Mouse (Mus musculus): ENCODE data around the gene Oaz1. TPM values are rescaled to one million over a fixed set of nuclear protein-coding genes. Genes with fewer than 3 reads are reported as not detected.

Oaz1 gene
- total and polyA plus RNA-seq, 3 experiments: 228 to 1,655 (median 444) TPM

DNA sequence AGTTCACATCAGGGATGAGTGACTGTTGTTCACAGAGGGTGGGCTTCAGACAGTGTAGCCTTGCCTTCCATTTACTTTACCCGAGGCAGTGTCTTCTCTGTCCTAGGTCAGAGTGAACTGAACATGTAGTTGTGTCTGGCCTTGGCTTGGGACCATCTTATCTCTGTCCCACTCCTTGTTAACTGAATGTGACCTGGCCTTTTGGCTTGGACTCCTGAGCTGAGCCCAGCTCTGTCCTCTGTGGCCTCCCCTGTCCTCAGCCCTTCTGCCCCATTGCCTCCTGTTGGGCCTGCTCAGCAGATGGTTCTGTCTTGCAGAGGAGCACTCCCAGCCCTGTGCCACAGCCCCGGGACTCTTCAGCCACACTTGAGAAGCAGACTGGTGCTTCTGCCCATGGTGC, 38.9 kb upstream of the Oaz1 start:
- H3K27me3 ChIP-seq (ENCODE audit: insufficient read depth, low read length): no peaks in the 10 kb centered on the region
- no peak for DNase-seq (ENCODE audit: low spot score)
- peaks cover 99% of the 10 kb centered on the region for H3K36me3 ChIP-seq (replicated peaks)
- no peak for ATAC-seq (ENCODE audit: extremely low read depth, insufficient number of reproducible peaks, low FRiP score, poor library complexity, severe bottlenecking)
- no peaks in the 10 kb centered on the region for H3K9me3 ChIP-seq (replicated peaks)
- H3K4me1 ChIP-seq (ENCODE audit: insufficient read depth, low read depth, low read length): peaks cover 38% of the 10 kb centered on the region
- no peak overlapping the region for H3K4me3 ChIP-seq (ENCODE audit: low read depth, low read length)
- no peak for TF ChIP-seq CTCF (IDR thresholded peaks at IDR 0.05; ENCODE audit: low read depth, low read length)
- TF ChIP-seq GATA2 (IDR thresholded peaks at IDR 0.05; ENCODE audit: borderline replicate concordance, low read depth, low read length): no peak
- no peak for TF ChIP-seq GATA1 (IDR thresholded peaks at IDR 0.05; ENCODE audit: borderline replicate concordance, low read length)
- no peak for TF ChIP-seq TAL1 (conservative IDR thresholded peaks at IDR 0.05; ENCODE audit: low read depth, low read length)
- no peak for TF ChIP-seq POLR2AphosphoS5 (IDR thresholded peaks at IDR 0.05; ENCODE audit: insufficient replicate concordance, low read depth, low read length)

DNA sequence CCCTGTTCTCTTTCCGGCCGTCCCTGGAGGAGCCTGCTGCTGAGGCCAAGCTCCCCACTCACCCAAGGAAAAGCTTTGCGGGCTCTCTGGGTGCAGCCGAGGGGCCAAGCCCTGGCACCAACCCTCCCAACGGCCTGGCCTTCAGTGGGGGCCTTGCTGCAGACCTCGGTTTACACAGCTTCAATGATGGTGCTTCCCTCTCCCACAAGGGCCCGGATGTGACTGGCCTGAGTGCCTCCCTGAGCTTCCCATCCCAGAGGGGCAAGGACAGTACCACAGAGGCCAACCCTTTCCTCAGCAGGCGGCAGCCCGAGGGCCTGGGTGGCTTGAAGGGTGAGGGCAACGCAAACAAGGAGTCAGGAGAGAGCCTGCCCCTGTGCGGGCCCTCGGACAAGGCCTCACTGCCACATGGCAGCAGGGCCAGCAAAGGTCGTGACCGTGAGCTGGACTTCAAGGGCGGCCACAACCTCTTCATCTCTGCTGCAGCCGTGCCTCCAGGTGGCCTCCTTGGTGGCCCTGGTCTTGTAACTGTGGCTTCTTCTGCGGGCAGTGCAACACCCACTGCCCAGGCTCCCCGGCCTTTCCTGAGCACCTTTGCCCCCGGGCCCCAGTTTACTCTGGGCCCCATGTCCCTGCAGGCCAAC, 35.6 kb upstream of the Oaz1 start:
- Histone ChIP-seq H3K4me3 (ENCODE audit: low read depth, low read length) (no peak overlapping the region), H3K36me3 (replicated peaks) (peaks cover 99% of the 10 kb centered on the region), H3K9me3 (replicated peaks) (no peaks in the 10 kb centered on the region), H3K27me3 (ENCODE audit: insufficient read depth, low read length) (no peaks in the 10 kb centered on the region), H3K4me1 (ENCODE audit: insufficient read depth, low read depth, low read length) (peaks cover 62% of the 10 kb centered on the region)
- ATAC-seq (ENCODE audit: extremely low read depth, insufficient number of reproducible peaks, low FRiP score, poor library complexity, severe bottlenecking) (no peak), DNase-seq (ENCODE audit: low spot score) (no peak)
- TF ChIP-seq TAL1 (conservative IDR thresholded peaks at IDR 0.05; ENCODE audit: low read depth, low read length): no peak
- TF ChIP-seq GATA1 (IDR thresholded peaks at IDR 0.05; ENCODE audit: borderline replicate concordance, low read length): no peak
- no peak for TF ChIP-seq CTCF (IDR thresholded peaks at IDR 0.05; ENCODE audit: low read depth, low read length)
- TF ChIP-seq GATA2 (IDR thresholded peaks at IDR 0.05; ENCODE audit: borderline replicate concordance, low read depth, low read length): no peak
- TF ChIP-seq POLR2AphosphoS5 (IDR thresholded peaks at IDR 0.05; ENCODE audit: insufficient replicate concordance, low read depth, low read length): no peak

DNA sequence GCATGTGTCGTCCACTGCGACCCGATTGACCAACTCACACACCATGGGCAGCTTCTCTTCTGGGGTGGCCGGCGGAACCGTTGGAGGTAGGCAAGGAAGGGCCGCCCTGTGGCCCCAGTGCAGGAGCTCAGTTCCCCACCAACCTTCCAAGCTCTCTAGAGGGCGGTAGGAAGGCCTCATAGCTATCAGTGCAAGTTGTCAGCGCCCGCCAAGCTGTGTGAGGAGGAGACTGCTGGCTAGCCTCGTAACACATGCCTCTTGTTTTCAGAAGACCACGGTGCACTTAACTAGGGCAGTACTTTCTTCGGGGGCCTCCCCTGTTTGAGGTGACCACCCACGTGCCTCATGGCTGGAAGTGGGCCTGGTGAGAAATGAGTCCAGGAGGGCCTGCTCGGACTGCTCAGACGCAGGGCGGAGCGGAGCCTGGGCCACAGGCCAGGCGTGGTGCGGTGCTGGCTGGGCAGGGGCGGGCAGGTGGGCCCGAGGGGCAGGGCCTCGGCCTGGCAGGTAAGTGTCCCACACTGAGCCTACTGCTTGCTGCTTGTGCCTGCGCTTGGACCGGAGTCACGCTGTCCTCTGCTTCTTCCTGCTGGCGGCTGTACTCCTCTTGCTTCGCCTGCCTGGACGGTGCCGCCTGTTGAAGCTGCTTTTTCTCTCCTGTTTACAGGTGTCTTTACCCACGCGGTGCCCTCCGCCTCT, 34.8 kb upstream of the Oaz1 start:
- Histone ChIP-seq H3K4me3 (ENCODE audit: low read depth, low read length) (peak overlapping the region; percentile 39; the same call in 1 of the 2 replicates), H3K4me1 (ENCODE audit: insufficient read depth, low read depth, low read length) (peaks cover 69% of the 10 kb centered on the region), H3K36me3 (replicated peaks) (peaks cover 99% of the 10 kb centered on the region), H3K27me3 (ENCODE audit: insufficient read depth, low read length) (no peaks in the 10 kb centered on the region), H3K9me3 (replicated peaks) (no peaks in the 10 kb centered on the region)
- ATAC-seq (ENCODE audit: extremely low read depth, insufficient number of reproducible peaks, low FRiP score, poor library complexity, severe bottlenecking): no peak
- DNase-seq (ENCODE audit: low spot score): no peak
- no peak for TF ChIP-seq TAL1 (conservative IDR thresholded peaks at IDR 0.05; ENCODE audit: low read depth, low read length)

DNA sequence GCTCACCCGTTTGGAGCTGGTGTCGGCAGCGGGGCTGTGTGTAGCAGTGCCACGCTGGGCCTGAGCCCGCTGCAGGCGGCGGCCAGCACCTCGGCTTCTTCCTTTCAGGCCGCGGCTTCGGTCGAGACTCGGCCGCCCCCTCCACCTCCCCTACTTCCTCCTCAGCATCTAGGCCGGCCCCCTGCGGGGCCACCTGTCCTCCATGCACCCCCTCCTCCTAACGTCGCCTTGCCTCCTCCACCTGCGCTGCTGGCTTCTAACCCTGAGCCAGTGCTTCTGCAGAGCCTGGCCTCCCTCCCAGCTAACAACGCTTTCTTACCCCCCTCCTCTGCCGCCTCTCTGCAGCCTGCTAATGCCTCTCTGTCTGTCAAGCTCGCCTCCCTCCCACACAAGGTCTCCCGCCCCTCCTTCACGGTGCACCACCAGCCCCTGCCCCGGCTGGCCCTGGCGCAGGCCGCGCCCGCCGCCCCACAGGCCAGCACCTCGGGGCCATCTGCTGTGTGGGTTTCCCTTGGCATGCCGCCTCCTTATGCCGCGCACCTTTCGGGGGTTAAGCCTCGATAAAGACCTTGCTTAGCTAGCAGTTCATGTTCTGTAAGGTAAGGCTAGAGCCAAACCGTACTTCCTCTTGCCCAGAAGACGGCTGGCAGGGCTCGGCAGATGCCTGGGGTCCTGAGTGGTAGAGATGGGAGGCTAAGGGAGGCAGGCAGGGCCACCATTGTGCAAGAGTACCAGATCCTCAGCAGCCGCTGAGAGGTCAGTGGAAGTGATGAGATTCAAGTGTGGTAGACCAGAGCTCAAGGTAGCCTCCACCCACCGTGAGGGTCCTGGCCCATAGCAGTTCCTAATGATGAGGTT, 34.1 kb upstream of the Oaz1 start:
- H3K4me3 ChIP-seq (ENCODE audit: low read depth, low read length): no peak overlapping the region; the same call in 1 of the 2 replicates
- no peaks in the 10 kb centered on the region for H3K27me3 ChIP-seq (ENCODE audit: insufficient read depth, low read length)
- peaks cover 71% of the 10 kb centered on the region for H3K4me1 ChIP-seq (ENCODE audit: insufficient read depth, low read depth, low read length)
- DNase-seq (ENCODE audit: low spot score) (no peak), ATAC-seq (ENCODE audit: extremely low read depth, insufficient number of reproducible peaks, low FRiP score, poor library complexity, severe bottlenecking) (no peak)
- H3K9me3 ChIP-seq (replicated peaks): no peaks in the 10 kb centered on the region
- peaks cover 99% of the 10 kb centered on the region for H3K36me3 ChIP-seq (replicated peaks)
- TF ChIP-seq POLR2AphosphoS5 (IDR thresholded peaks at IDR 0.05; ENCODE audit: insufficient replicate concordance, low read depth, low read length): no peak
- TF ChIP-seq CTCF (IDR thresholded peaks at IDR 0.05; ENCODE audit: low read depth, low read length): no peak
- no peak for TF ChIP-seq GATA2 (IDR thresholded peaks at IDR 0.05; ENCODE audit: borderline replicate concordance, low read depth, low read length)
- TF ChIP-seq GATA1 (IDR thresholded peaks at IDR 0.05; ENCODE audit: borderline replicate concordance, low read length): no peak
- no peak for TF ChIP-seq TAL1 (conservative IDR thresholded peaks at IDR 0.05; ENCODE audit: low read depth, low read length)

DNA sequence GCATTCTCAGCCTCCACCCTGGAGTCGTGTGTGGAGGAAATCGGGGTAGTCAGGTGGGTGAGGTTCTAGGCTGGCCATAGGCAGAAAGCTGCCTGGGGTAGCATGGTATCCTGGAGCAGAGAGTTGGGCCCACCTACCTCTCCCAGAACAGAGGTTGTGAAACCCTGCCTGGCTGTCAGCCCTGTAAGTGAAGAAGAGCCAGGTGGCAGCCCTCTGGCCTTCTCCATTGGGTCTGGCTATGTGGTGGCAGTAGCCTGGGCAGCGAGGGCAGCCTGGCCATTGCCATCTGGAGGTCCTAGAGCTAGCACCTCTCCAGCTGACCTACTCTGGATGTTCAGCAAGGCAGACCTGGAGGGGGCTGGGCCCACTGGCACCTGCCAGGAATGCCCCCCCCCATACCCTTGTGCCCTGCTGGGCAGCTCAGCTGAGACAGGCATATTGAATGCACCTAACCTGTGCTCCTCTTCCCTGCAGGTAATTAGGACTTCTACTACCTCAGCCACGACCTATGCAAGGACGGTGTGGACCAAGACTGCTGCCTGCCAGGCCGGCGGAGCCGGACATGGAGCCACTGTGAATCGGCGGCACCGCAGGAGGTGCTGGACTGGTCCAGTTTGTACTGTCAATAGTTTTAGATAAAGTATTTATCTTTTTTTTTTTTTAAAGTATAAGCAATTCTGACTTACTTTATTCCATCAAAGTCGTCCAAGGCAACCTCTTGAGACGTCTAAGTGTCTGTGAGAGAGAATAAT, 33.2 kb upstream of the Oaz1 start:
- Histone ChIP-seq H3K4me1 (ENCODE audit: insufficient read depth, low read depth, low read length) (peaks cover 71% of the 10 kb centered on the region), H3K27me3 (ENCODE audit: insufficient read depth, low read length) (no peaks in the 10 kb centered on the region), H3K9me3 (replicated peaks) (no peaks in the 10 kb centered on the region), H3K4me3 (ENCODE audit: low read depth, low read length) (peak overlapping the region; percentile 3; the same call in 1 of the 2 replicates), H3K36me3 (replicated peaks) (peaks cover 92% of the 10 kb centered on the region)
- TF ChIP-seq TAL1 (conservative IDR thresholded peaks at IDR 0.05; ENCODE audit: low read depth, low read length): no peak
- no peak for TF ChIP-seq CTCF (IDR thresholded peaks at IDR 0.05; ENCODE audit: low read depth, low read length)
- no peak for TF ChIP-seq GATA1 (IDR thresholded peaks at IDR 0.05; ENCODE audit: borderline replicate concordance, low read length)
- no peak for TF ChIP-seq GATA2 (IDR thresholded peaks at IDR 0.05; ENCODE audit: borderline replicate concordance, low read depth, low read length)
- TF ChIP-seq POLR2AphosphoS5 (IDR thresholded peaks at IDR 0.05; ENCODE audit: insufficient replicate concordance, low read depth, low read length): no peak; the same call in 1 of the 2 replicates
- no peak for ATAC-seq (ENCODE audit: extremely low read depth, insufficient number of reproducible peaks, low FRiP score, poor library complexity, severe bottlenecking)
- no peak for DNase-seq (ENCODE audit: low spot score)
